Mouse (Mus musculus) cerebellum, adult 9-11 months (tissue): ENCODE measurements around the gene Tkfc.

Source experiments
- DNase-seq: peaks from one replicate; pipeline ENCODE4 v3.0.0; 2022

Tkfc gene

DNA sequence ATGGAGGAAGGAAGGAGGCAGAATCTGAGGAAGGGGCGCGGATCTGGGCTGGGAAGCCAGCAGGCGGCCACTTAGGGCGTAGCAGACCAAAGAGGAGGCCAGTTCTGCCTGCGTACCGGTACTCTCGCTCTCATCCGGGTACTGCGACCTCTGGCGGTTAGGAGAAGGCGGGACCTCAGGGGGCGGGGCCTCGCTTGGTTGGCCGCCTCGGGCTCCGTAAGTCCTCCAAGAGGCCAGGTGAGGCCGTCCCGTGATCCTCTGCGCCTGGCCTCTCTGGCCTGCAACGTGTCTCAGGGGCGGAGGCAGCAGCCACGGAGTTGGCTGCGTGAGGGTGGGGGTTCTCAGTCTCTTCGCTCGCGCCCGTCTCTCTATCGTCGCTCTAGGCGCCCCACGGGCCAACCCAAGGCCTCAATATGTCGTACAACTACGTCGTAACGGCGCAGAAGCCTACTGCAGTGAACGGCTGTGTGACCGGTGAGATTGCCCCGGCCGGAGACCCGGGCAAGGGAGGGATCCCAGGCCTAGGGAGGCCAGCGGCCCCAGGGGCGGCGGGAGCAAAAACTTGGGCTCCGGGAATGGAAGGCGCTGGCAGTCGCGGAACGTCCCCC is at the start of gene Tkfc, which contains the start of gene Ddb1:
Gene Tkfc (minus strand): TSS at position 362 of the 608 bp plus-strand sequence.
Gene Ddb1 (plus strand): TSS at position 35 of the 608 bp plus-strand sequence.
- peak; percentile 99 for DNase-seq

DNA sequence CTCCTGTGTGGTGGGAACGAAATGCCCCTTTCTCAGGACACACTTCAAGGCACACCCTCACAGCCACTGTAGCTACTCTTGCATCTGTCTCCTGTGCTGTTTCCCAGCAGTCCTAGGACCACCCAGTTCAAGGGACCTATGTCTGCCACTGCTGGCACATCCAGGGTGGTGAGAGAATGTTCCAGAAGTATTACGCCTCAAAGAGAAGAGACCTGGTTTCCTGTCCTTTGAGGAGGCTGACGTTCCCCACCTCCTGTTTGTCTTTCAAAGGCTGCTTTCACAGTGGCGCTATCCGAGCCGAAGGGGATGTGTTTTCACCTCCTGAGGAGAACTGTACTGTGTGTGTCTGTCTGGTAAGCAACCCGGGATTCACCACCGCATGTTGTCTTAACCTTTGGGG is 42.7 kb upstream of the Tkfc start:
- no peak for DNase-seq

DNA sequence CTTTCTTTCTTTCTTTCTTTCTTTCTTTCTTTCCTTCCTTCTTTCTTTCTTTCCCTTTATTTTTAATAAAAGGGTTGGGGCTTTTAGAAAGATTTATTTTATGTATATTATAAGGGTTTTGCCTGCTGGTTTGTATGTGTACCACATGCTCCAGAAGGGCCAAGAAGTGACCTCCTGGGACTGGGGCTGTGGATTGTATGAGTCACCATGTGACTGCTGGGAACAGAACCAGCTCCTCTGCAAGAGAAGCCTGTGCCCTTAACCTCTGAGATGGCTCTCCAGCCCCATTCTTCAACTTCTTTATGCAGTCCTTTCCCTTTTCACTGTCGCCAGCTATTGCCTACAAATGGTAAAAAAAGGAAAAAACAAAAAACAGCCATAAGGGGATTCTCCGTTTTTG is 40.2 kb upstream of the Tkfc start:
- no peak for DNase-seq

DNA sequence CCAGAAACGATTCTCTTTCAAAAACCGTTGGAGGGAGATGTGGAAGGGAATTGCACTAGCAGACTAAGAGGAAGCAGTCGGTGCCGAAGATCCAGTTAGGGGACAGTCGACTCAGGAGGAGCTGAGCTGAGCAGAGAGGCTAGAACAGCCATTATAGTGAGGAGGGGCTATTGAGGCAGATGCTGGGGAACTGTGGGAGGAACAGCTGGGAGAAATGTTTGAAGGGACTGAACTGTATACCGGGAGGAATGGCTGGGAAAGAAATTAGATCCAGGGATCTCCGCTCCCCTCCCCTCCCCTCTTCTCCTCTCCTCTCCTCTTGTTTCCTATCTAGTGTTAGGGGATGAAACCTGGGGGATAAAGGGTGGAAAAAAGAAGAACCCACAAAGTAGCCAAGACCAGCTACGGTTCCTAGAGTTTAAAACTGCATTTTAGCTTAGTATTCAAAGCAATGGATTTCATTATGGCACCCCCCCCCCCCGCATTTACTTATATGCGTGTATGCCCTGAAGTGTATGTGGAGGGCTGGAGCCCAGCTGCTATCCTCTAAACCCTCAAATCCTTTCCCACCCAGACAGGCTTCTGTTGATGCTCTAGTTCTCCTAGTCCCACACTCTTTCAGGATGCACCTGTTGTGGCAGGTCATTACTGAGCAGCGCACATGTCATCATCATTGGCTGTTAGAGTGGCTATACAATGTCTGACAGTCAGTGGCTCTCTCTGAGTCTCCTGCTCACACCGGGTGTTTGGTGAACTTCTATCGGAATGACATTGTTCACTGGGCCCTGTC is 35.3 kb upstream of the Tkfc start:
- DNase-seq, result no peak

DNA sequence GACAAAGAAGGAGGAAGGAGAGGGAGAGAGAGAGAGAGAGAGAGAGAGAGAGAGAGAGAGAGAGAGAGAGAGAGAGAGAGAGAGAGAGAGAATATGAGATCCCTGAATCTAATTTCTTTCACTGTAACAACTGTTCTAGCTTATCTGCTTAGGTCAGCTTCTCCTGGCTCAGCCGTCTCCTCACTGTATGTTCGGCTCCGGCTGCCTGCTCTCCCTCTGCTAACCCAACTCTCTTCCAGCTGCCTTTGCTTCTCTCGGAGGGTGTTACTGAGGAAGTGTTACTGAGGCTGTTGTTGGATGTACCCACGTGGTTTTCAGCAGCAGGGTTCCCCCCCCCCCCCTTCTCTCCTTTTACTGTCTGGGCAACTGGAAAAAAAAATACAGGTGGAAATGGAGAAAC is 34.6 kb upstream of the Tkfc start:
- no peak for DNase-seq

DNA sequence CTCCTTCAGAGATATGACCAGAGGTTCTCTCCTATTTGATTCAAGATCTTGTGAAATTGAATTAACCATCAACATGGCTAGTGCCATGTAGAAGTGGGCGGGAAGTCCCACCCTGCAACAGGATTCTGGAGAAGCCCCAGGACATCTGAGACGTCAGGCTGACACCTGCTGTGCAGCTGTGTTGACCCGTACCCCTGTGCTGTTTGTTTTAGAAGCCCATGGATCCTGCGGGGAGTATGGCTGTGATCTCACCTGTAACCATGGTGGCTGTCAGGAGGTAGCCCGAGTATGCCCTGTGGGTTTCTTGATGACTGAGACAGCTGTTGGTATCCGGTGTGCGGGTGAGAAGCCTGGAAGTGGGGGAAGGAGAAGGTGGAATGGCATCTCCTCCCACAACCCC is 32.4 kb upstream of the Tkfc start:
- no peak for DNase-seq

DNA sequence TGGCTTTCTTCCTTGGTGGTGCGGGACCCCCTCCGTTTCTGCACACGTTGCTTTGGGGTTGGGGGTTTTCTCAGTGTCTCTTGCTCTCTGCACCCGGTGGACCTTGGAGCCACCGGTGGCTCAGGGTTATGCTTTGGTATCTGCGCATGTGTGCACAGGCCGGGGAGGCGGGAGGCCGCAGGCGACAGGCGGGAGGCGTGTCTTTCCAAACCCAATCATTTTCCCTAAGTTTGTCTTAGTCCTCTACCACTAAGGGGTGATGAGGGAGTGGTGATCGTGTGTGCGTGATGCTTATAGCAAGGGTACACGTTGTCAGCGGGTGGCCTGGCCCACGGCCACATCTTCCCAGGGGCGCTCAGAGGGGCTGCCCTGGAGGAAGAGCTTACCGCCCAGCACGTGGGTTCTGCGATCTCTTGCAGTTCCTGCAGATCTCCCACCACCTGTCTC is 29.4 kb upstream of the Tkfc start:
- peak; percentile 69 for DNase-seq

DNA sequence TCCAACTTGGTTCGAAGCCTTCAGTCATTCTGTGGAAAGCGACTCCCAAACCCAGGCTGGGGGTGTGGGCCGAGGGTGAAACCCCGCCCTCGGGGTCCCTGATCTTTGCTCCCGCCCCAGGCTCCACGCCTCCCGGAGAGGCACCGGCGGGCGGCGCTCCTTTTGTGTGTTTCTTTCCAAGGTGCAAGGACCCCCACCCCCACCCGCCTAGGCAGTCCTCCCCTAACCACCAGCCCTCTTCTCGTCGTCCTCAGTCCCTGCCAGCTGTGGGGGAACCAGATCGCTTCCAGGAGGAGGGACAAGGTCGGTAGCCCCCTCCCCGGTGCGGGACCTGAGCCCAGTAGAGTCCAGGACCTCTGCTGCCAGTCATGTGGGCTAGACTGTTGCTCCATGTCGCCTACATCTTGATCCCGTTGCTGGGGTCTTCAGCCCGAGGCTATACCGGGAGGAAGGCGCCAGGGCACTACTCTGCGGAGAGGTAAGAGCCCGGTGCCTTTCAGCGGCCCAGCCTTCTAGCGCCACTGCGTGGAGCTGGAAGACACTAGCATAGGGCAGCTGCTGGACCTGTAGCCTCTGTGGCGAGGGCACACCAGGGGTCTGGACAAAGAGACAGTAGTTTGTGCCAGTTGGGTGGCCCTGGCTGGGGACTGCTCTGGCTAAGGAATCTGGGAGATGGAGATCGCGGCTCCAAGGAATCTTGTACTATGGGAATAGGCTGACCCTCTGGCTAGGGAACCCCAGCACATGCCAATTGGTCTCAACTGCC is 28.8 kb upstream of the Tkfc start, which contains the start of gene Vwce:
Gene Vwce (plus strand): TSS at position 108 of the 766 bp plus-strand sequence.
- peak; percentile 67 for DNase-seq

DNA sequence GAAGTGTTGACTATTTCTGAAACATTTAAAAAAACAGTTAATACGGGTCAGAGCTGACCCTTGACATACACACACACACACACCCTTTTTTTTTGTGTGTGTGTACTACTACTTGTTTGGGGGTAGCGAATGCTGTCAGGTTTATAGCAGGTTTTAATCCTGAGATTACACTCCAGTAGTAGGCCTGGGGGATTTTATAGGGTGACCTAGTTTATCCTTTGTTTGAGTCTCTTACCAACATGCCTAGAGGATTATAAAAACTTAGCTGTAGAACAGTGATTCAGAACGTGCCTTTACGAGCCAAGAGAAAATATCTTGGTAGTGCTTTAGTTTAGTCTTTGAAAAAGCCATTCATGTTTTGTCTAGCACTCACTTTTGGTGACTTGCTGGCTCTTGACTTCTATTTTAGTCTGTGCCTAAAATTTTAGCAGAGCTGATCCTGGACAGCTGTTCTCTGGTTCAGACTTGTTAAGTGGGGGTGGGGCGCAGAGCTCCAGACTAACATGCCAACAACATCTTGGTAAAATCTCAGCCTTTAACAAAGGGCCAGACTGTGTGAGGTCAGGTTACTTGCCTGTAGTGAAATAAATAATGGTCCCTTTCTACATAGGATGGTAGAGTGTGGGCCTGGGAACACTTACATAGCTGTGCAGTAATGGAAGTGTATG is 3.3 kb upstream of the Tkfc start:
- no peak for DNase-seq

DNA sequence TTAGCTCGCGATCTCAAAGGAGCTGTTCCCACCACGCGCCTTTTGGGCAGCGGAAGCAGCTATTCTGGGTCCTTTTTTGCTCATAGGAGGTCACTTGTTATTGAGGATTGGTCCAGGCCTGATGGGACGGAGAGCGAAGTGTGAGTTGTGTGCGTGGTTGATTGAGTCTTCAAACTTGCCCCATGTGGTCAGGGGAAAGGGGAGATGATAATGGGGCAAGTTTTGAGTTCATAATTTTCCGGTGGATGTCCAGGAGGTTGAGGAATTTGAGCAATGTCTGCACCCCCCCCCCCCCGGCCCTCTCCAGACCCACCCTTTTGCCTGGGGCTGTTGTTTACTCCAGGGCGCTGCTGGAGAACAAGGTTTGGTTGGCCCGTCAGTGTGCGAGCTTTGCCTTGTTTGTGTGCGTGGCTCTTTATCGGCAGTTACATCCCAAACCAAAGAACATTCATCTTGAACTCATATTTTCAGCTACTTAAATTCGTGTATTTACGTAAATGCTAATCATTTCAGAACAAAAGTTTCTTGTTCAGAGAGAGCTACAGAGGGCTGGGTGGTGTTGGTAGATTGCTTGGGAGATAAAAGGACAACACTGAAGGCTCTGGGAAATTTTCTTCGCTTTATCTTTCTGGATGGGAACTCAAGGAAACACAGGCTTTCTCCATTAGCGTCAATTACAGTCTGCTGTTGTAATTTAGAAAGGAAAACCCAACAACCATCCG is 608 bp upstream of the Tkfc start:
- no peak for DNase-seq

DNA sequence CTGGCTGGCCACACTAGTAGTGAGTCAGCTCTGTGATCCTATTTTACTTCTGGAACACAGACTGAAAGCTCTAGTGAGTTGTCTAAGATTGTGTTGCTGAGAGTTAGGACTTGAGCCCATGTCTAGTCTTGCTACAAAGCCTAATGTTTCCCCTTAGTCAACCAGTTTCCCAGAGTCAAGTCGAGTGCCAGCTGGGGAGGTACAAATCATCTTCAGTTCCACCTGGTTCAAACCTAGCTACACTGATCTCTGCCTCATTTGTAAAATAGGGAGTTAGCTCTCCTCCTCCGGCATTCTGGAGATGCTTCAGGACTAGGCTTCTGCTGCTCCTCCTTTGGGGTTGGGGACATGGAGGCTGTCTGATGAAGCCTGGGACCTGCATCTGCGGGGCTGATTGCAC is 920 bp downstream of the Tkfc start:
- DNase-seq, result peak; percentile 24

DNA sequence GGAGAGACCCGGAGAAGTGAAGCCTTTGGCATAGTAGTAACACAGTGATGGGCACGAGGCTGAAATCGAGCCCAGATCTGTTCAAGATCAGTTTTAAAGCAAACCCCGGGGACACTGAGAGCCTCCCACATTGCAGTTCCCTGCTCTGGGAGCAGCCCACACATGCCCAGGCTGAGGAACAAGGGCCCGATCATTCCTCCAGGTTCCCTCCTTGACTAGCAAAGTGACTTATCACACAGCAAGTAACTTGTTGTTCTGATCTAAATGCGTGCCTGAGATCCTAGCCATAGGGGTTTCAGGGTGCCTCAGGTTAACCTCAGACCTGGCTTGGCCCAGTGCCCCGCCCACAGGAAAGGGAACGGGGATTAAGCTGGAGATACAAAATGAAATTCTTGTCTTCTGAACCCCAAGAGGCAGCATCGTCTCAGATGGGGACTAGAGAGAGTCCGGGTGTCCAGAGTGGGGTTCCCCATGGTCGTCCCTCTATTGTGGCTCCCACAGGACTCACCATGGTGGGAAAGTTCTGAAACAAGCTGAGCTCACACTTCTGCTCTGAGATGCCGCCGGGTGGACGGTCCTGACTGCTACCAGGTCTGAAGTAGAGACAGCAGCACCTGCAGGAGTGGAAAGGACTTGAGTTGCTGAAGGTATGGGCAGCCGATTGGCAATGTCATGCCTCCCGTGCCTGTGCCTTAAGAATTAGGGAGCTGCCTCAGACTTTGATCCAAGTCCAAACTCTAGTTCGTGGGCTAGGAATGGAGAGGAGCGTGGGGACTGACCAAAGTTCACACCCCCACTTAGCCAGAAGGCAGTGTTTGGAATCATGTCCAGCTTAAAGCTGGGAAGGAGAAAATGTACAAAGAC is 1.6 kb downstream of the Tkfc start:
- peak; percentile 57 for DNase-seq

DNA sequence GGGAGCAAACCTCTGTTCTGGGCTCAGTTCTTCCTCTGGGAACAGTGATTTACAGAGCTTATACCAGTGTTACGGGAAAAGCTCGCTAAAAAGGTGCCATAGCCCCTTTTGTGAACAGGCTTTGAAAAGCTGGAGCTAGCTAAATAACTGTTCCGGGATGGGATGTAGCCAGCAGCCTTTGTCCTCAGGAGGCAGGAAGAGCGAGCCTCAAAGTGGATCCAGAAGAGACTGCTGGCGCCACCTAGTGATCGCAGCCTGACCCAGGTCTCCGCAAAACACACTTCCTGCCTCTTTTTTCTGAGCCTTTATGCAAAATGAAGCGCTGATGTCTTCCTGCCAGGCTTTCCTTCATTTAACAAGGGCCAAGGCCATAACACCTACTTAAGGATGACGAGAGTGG is 2.7 kb downstream of the Tkfc start:
- peak; percentile 88 for DNase-seq

DNA sequence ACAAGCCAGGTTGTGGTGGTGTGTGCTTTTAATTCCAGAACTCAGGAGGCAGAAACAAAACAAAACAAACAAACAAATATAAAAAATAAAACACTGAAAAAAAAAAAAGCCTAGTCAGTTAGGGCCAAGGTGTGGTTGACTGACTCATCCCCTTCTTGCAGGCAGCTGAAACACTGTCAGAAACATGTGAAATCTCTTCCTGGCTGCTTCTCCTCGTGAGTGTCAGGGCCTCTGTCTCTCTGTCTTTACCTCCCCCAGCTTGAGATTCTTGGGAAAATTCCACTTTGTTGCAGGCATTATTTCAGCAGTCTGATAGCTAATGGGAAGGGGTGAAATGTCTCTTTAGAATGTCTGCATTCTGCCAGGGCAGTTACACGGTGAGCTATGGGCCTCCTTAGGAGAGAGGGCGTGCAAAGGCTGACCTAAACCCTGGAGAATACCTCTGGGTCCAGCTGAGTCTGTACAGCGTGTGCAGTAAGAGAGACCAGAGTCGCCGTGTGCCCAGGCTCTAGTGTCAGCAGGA is 3.1 kb downstream of the Tkfc start:
- no peak for DNase-seq

DNA sequence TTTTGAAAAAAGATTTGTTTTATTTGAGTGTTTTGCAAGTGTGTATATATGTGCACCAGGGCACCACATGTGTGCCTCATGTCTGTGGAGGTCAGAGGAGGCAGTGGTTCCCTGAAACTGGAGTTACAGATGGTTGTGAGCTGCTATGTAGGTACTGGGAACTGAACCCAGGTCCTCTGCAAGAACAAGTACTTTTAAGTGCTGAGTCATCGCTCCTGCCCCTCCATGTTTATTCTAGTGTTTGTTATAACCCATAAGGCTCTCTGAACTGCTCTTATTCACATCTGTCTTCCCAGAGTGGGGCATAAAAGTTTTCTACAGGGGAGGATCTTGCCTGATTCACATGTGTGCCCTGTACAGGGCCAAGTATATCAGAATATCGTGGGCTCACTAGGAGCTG is 5.8 kb downstream of the Tkfc start:
- no peak for DNase-seq

DNA sequence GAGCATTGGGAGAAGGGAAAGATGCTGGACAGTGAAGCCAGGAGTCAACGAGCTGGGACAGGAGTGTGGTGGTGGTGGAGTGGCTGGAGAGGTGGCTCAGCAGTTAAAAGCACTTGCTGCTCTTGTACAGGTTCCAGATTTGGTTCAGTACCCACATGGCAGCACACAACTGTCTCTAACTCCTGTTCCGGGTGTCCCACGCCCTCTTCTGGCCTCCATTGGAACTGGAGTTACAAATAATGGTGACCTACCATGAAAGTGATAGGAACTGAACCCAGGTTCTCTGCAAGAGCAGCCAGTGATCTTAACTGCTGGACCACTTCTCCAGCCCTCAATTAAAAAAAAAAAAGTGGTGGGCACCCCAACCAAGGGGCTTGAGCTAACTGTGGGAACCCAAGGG is 7.3 kb downstream of the Tkfc start:
- no peak for DNase-seq

DNA sequence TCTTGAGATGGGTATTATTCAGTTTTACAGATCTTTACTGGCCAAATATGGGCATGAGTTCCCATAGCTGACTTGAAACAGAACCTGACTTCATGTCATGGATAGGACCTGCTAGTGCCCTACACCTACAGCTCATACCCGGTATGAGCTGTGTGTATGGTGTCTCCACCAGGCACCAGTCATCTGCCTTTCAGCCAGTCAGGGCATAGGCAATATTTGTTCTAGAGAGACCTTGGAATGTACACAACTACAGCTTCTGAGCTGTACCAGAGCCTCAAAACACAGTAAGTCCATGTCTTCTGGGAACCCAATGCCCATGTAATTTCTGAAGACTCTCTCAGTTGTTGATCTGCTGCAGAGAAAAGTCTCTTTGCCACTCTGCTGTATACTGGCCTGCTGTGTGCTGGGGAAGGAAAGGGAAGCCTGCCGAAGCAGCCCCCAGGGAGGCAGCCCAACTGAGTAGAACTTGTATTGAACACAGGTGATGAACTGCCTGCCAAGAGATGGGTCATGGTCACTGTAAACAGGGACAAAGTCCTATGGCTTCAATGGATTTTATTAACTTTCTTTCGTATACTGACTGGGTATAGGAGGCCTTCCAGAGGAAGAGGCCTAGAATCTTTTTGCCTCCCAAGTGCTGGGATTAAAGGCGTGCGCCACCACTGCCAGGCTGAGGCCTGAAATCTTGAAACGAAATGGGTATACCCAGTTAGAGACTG is 13.6 kb downstream of the Tkfc start:
- no peak for DNase-seq

DNA sequence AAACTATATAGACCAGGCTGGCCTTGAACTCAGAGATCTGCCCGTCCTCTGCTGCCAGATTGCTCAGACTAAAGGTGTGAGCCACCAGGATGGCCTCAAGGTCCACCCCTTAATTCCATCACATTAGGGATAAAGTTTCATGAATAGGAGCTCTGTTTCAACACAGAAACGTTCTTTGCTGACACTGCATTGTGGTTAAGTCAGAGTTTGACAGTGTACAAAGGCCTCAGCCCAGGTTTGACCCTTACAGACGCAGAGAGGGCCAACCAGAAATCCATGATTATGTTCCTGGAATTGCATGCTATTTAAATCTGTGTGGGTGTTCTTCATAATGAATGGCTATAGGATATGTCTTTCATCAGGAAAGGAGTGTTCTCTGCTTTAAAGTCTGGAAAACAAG is 15.2 kb downstream of the Tkfc start:
- no peak for DNase-seq

DNA sequence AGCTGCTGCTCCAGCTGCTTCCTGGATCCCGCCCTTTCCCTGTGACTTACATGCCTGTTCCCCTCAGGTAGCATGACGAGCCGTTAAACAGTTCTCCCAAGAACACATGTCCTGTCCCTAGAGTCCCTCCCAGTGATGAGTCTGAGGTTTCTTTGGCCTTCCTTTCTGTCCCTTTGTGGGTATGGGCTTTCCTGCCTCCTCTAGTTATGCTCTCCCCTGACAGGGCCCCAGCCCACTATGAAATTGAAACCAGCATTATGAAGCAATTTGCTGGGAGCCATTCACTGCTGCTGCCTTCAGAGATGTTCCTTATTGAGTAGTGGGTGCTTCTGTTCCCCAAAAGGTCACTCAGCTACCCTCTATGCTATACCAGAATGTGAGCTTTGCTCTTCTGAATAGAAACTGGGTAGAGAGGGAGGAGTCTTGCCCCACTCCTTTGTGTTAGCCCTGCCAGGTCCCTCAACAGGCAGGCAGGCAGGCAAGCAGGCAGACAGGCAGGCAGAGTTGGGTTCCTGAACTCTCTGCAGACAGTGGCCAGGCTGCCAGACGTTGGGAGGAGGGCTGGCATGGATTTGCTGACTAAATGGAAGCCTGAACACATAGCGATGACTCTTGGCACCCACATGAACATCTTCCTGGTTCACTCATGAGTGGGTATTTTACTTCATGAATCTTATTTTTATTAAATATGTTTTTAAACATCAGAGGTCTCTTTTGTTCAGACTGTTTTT is 16.2 kb downstream of the Tkfc start:
- no peak for DNase-seq

DNA sequence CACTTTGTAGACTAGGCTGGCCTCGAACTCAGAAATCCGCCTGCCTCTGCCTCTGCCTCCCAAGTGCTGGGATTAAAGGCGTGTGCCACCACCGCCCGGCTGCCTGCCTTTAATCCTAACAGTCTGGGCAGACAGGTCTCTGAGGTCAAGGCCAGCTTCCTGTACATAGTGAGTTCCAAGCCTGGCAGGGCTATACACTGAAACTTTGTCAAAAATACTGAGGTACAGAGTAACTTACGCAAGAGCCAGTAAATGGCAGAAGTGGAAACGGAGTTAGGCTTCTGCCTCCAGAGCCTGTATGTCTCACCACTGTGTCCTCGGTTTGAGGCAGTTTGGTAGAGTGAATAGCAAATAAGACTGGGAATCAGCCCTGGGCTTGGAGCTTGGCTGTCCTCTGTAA is 18.2 kb downstream of the Tkfc start:
- no peak for DNase-seq
